Mouse (Mus musculus): ENCODE results near the gene Stk38.
"Not testable (repeated sequence)": the region's sequence is repeated elsewhere in the genome, so short reads cannot be mapped to it uniquely, and the experiment has no call there.

Gene Stk38

GRCm38 (mm10) chr17:29009181-29009580, 1.4 kb upstream of the Stk38 start:
- no peak for DNase-seq (ENCODE audit: low spot score in 2 of 2)

DNA sequence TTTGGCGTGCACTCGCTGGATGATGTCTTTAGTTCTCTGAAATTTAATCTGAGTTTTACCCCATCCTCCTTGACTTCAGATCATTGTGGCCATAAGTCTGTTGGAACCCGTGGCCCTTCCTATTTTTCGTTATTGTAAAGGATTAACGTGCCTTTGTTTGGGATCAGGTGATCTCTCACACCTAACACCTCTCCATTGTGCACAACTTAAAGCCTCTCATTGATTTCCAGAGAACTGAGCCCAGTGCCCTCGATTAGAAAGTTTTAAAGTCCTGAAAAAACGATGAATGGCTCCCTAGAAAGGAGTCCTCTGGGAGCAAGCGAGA, 493 bp upstream of the Stk38 start:
- no peak for DNase-seq (ENCODE audit: low spot score in 2 of 2)

DNA sequence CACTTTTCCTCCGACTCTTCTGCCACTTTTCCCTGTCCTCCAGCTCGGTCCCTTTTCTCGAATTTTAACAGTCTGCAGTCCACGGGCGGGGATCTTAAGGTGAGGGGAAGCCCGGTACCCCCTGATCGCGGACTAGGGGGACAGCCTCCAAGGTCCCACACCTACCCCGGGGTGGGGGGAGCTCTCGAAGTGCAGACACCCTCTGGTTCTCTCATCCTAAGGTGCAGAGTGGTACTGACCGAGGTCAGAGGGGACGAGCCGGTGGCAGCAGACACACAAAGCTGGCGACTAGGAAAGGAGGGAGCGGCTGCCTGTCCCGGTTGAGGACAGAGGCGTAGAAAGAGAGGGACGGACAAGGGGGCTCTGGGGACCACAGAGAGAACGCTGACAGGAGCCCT, 553 bp downstream of the Stk38 start:
- DNase-seq (ENCODE audit: low spot score in 2 of 2): peak in 1 of 2 experiments; percentile 40

GRCm38 (mm10) chr17:29006812-29007211, 983 bp downstream of the Stk38 start:
- DNase-seq (ENCODE audit: low spot score in 2 of 2): no peak

DNA sequence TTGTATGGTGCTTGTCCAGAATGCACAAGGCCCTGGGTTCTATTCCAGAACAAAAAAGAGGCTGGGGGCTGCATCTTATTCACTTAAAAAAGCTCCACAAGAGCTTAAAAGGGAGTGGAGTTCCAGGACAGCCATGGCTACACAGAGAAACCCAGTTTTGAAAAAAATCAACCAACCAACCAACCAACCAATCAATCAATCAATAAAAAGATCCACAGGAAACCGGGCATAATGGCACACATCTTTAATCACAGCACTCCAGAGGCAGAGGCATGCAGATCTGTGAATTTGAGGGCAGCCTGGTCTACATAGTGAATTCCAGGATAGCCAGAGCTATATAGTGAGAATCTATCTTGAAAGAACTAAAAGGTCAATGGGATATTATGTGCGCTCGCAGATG, 2.8 kb downstream of the Stk38 start:
- DNase-seq (ENCODE audit: low spot score in 2 of 2): no peak

DNA sequence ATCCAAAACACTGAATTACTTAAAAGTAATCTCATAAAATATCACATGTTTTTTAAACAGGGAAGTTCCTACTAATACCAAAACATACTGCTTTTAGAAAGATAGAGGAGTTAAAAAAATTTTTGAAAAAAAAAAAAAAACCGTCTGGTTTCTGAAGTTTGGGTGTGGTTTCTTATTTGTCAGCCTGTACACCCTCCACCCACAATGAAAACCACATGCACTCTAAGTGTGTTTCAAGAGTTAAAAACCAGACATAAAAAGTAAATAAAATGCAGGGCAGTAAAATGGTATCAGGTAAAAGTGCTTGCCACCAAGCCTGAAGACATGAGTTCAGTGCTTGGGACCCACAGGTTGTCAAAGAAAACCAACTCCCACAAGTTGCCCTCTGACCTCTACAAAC, 4.1 kb downstream of the Stk38 start:
- peak in 1 of 2 experiments; percentile 18 for DNase-seq (ENCODE audit: low spot score in 2 of 2)

DNA sequence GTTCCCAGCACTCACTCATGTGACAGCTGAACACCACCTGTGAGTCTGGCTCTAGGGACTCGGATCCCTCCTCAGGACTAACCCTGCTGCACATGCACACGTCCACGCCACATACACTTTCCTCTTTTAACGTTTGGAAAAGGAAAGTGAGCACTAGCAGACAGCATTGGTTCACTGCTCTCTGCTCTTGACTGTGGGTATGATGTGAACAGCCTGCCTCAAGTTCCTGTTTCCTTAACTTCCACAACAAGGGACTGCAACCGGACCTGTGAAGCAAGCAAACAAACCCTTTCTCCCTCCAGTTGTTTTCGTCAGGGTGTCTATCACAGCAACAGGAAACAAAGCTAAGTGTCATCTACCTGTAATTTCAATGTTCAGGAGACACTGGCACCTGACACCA, 7.3 kb downstream of the Stk38 start:
- DNase-seq (ENCODE audit: low spot score in 2 of 2): peak in 1 of 2 experiments; percentile 27

DNA sequence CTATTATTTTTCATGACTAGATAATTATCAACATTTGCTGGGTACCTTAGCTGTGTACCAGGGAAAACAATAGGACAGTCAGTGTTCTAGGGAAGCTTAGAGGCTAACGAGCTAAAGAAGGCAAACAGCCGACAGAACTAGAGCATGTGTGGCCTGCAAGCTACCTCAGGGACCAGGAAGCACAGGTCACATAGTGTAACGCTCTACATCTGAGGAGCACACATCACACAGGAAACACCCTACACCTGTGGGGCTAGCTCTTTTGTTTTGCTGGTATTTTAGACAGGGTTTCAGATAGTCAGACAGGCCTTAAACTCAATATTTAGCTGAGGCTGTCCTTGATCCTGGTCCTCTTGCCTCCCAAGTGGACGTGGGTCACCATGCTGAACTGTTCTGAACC, 13.2 kb downstream of the Stk38 start:
- DNase-seq (ENCODE audit: low spot score in 2 of 2): no peak

- DNase-seq (ENCODE audit: low spot score in 2 of 2): not testable (repeated sequence)
These were observed 14.8 kb downstream of the Stk38 start for GRCm38 (mm10) chr17:28993004-28993403.

GRCm38 (mm10) chr17:28992105-28992504, 15.7 kb downstream of the Stk38 start:
- DNase-seq (ENCODE audit: low spot score in 2 of 2): no peak

DNA sequence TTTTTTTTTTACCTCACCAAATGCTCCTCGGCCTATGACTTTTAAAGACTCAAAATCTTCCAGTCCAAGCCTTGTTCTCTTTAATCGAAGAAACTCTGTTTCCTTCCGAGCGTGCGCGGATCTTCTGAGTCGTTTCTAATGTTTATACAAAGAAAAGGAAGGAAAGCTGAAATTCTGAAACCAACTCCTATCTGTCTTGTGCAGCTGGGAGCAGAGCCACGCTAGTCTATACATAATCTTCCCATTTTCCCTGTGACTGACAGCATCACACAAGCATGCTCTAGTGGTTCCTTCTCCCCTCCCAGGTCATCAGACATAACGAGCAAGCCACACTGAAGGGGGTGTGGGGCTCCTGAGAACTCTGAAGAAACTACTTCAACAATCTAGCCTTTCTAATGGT, 16.5 kb downstream of the Stk38 start:
- no peak for DNase-seq (ENCODE audit: low spot score in 2 of 2)

DNA sequence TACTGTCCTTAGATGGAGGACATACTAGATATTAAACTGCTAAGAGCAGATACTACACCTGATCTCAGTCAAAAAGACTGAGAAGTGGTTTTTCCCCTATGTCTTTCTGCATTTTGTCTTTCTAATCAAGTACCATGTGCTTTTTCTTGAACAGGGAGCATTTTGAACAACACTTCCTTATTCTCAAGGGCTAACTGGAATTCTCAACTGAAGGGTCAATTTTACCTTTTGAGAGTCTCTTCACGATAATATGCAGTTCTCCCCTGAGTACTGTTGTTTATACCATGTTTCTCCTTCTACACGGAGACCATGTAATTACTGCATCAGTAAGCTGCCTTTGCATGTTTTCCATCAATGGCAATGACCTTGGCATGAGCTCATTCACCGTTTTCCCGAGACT, 17.7 kb downstream of the Stk38 start:
- no peak for DNase-seq (ENCODE audit: low spot score in 2 of 2)

GRCm38 (mm10) chr17:28988996-28989395, 18.8 kb downstream of the Stk38 start:
- DNase-seq (ENCODE audit: low spot score in 2 of 2): no peak

DNA sequence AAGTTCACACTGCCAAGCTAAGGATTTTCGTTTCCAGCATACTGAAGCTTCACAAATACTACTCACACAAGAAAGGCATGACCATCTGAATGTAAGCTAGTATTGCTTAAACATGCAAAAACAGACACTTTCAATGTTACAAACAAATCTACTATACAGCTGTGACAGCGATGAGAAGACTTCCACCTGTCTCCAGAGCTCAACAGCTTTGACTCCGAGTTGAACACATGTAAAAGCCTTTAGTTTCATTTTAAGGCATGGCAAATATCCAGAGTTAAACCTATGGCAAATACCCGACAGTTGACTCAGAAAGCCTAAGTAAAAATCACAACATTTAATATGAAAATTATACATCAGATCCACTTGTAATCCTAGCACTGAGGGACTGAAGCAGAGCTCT, 19.5 kb downstream of the Stk38 start:
- DNase-seq (ENCODE audit: low spot score in 2 of 2): no peak

DNA sequence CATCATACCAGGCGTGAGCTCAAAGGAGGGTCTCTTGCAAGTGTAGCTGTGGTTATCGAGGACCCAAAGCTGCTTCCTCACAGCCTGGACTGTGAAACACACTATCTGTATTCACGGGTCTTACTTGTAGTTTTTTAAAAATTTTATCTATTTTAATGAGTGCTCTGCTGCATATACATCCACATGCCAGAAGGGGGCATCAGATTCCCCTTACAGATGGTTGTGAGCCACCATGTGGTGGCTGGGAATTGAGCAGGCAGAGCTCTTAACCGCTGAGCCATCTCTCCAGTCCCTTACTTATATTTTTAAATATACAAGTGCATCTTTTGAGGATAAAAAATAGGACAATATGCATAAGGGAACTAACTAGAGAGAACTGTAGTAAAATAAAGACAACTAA, 20.1 kb downstream of the Stk38 start:
- DNase-seq (ENCODE audit: low spot score in 2 of 2): peak; percentile 52 to 65

- no peak for DNase-seq (ENCODE audit: low spot score in 2 of 2)
These were observed 21.0 kb downstream of the Stk38 start for GRCm38 (mm10) chr17:28986833-28987232.

DNA sequence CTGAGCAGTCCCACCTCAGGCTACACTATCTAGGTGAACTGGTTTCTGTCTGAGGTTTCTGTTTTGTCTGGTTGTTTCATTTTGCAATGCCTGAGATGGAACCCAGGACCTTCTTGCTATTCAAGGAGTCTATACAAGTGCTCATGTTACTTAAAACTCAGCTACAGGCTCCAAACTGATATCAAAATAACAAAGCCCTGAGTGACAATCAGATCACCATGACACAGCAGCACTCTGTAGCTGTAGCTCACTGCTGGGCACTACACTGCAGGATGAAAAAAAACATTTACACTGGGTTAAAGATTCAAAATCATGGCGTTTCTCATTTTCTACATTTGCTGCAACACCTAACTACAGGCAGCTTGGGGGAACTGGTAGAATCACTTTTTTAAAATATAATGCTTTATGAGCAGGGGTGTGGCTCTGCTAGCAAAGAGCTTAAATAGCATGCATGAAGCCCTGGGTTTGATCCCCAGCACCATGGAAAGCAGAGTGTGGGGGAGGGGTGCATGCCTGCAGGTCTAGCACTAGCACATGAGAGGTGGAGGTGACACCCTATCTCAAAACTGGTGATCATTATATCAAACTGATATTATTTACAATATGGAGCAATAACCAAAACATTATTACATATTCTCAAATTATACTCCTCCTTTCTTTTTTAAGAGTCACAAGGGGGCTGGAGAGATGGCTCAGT, 22.9 kb downstream of the Stk38 start:
- DNase-seq (ENCODE audit: low spot score in 2 of 2): no peak

DNA sequence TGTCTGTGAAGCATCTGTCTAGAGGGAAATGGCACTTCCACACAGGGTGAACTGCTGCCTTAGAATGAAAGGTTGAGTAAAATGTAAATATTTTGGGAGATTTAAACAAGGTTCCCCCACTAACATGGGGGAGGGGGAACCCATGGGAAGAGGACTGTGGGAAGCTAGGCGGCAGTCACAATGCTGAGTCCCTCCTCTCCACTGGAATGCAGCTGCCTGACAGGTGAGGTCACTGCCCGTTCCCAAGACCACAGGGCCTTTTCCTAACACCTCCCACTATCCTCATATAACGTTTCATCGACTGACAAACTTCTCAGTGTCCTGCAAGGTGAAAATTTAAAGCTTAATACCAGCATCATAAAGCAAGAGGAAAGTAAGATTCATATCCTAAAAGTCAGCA, 25.2 kb downstream of the Stk38 start:
- DNase-seq (ENCODE audit: low spot score in 2 of 2): no peak

GRCm38 (mm10) chr17:28981081-28981480, 26.7 kb downstream of the Stk38 start:
- DNase-seq (ENCODE audit: low spot score in 2 of 2): no peak

GRCm38 (mm10) chr17:28979091-28979490, 28.7 kb downstream of the Stk38 start:
- no peak for DNase-seq (ENCODE audit: low spot score in 2 of 2)

DNA sequence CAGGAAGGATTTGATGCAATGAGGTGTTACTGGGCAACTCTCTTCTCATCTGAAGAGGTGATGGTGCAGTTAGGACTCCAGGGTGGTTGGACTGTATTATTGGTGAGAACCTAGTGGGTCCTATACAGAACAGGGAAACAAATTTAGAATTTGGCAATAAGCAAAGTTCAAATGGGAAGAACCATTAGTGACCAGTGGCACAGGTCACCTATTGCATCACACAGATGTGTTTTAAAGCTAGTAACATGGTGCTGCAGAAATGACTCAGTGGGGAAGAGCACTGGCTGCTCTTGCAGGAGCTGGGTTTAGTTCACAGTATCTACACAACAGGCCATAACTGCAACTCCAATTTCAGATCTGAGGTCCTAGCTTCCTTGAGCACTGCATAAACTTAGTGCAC, 37.7 kb downstream of the Stk38 start:
- DNase-seq (ENCODE audit: low spot score in 2 of 2): no peak

DNA sequence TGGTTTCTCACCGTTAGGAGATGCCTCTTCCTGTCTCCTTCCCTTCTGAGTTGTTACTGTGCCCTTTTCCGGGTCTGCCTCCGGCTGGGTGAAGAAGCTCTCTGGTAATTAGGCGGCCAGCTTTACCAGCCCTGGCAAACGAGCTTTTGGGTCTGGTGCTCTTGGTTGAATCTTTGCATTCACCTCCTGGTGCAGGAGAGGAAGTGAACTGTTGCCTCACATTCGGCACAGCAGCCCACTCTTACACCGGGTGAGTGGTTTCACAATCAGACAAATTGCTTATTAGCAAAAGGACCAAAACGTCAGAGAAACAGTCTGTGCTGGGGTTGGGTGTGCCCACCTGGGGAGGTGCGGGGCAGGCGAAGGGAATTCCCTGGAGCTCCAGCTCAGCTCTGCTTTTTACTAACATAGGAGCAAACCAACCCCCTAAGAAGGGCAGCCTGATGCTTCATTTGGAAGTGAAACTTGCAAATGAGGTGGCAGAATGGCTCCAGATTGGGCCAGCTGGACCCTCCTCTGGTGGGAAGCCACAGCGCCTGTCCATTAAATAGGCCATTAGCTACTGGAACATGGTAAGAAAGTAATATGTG, 40.7 kb downstream of the Stk38 start:
- peak; percentile 40 to 47 for DNase-seq (ENCODE audit: low spot score in 2 of 2)

- DNase-seq (ENCODE audit: low spot score in 2 of 2): no peak
These were observed 46.2 kb downstream of the Stk38 start for GRCm38 (mm10) chr17:28961596-28961995.

GRCm38 (mm10) chr17:28960597-28960996, 47.2 kb downstream of the Stk38 start:
- DNase-seq (ENCODE audit: low spot score in 2 of 2): no peak

Measured in natural killer cell, adult 2 months (primary cell).